Mouse (Mus musculus): Measurements from ENCODE around the gene Hat1.

Gene Hat1

GRCm38 (mm10) chr2:71466861-71467450 lies 78.2 kb downstream of the Hat1 start:
- no peak for DNase-seq

- DNase-seq: peak; percentile 49
Observed at GRCm38 (mm10) chr2:71471094-71471493, 82.3 kb downstream of the Hat1 start.

- peak; percentile 85 for DNase-seq
Observed at GRCm38 (mm10) chr2:71473830-71474229, 85.1 kb downstream of the Hat1 start.

GRCm38 (mm10) chr2:71474345-71474744 lies 85.6 kb downstream of the Hat1 start:
- DNase-seq: peak; percentile 86

GRCm38 (mm10) chr2:71475311-71475710 lies 86.6 kb downstream of the Hat1 start:
- peak; percentile 64 for DNase-seq

GRCm38 (mm10) chr2:71475760-71476159 lies 87.0 kb downstream of the Hat1 start:
- DNase-seq: no peak

GRCm38 (mm10) chr2:71477787-71478186 lies 89.0 kb downstream of the Hat1 start:
- DNase-seq: no peak

GRCm38 (mm10) chr2:71479917-71480316 lies 91.2 kb downstream of the Hat1 start:
- peak; percentile 56 for DNase-seq

GRCm38 (mm10) chr2:71481825-71482224 lies 93.1 kb downstream of the Hat1 start:
- no peak for DNase-seq

GRCm38 (mm10) chr2:71483046-71483716 lies 94.4 kb downstream of the Hat1 start:
- DNase-seq: peak; percentile 70

GRCm38 (mm10) chr2:71483717-71484066 lies 94.9 kb downstream of the Hat1 start:
- DNase-seq: peak; percentile 70
